Mouse (Mus musculus): ENCODE results near the gene Numbl. TPM values are rescaled to one million over a fixed set of nuclear protein-coding genes. Genes with fewer than 3 reads are reported as not detected.

Numbl gene
- polyA plus RNA-seq (2014; fragmentation: Illumina TruSeq; extraction: RNeasy Lipid Tissue Mini Kit (QIAGEN cat#74804); ENCODE audit: low replicate concordance) = 0.07 TPM

GRCm38 (mm10) chr7:27258205-27258899 is at the start of gene Numbl:
Gene Numbl, plus strand, starts transcription at chr7:27258433.

GRCm38 (mm10) chr7:27228281-27228821 is 29.9 kb upstream of the Numbl start, which contains the start of gene Itpkc:
Gene Itpkc, minus strand, starts transcription at chr7:27228661.

GRCm38 (mm10) chr7:27232781-27233281 is 25.4 kb upstream of the Numbl start, which contains the start of gene Coq8b:
Gene Coq8b, plus strand, starts transcription at chr7:27233023.

Other genes starting within 250 kb of the Numbl start
- gene Cyp2a12, start 229.4 kb upstream of the Numbl start, polyA plus RNA-seq (2014; fragmentation: Illumina TruSeq; extraction: RNeasy Lipid Tissue Mini Kit (QIAGEN cat#74804); ENCODE audit: low replicate concordance) = 1.1 TPM
- not detected for gene Cyp2f2, start 138.5 kb upstream of the Numbl start, polyA plus RNA-seq (2014; fragmentation: Illumina TruSeq; extraction: RNeasy Lipid Tissue Mini Kit (QIAGEN cat#74804); ENCODE audit: low replicate concordance)
- not detected for gene Cyp2t4, start 104.7 kb upstream of the Numbl start, polyA plus RNA-seq (2014; fragmentation: Illumina TruSeq; extraction: RNeasy Lipid Tissue Mini Kit (QIAGEN cat#74804); ENCODE audit: low replicate concordance)
- gene Egln2, start 91.6 kb upstream of the Numbl start, polyA plus RNA-seq (2014; fragmentation: Illumina TruSeq; extraction: RNeasy Lipid Tissue Mini Kit (QIAGEN cat#74804); ENCODE audit: low replicate concordance) = 4.3 TPM
- gene Rab4b, start 79.5 kb upstream of the Numbl start, polyA plus RNA-seq (2014; fragmentation: Illumina TruSeq; extraction: RNeasy Lipid Tissue Mini Kit (QIAGEN cat#74804); ENCODE audit: low replicate concordance) = 2.8 TPM
- not detected for gene Gm21983, start 77.3 kb upstream of the Numbl start, polyA plus RNA-seq (2014; fragmentation: Illumina TruSeq; extraction: RNeasy Lipid Tissue Mini Kit (QIAGEN cat#74804); ENCODE audit: low replicate concordance)
- not detected for gene Mia, start 77.3 kb upstream of the Numbl start, polyA plus RNA-seq (2014; fragmentation: Illumina TruSeq; extraction: RNeasy Lipid Tissue Mini Kit (QIAGEN cat#74804); ENCODE audit: low replicate concordance)
- gene BC024978, start 62.7 kb upstream of the Numbl start, polyA plus RNA-seq (2014; fragmentation: Illumina TruSeq; extraction: RNeasy Lipid Tissue Mini Kit (QIAGEN cat#74804); ENCODE audit: low replicate concordance) = 4.9 TPM
- 2.3 TPM for gene Snrpa, start 62.2 kb upstream of the Numbl start, polyA plus RNA-seq (2014; fragmentation: Illumina TruSeq; extraction: RNeasy Lipid Tissue Mini Kit (QIAGEN cat#74804); ENCODE audit: low replicate concordance)
- 0.45 TPM for gene Itpkc, start 29.8 kb upstream of the Numbl start, polyA plus RNA-seq (2014; fragmentation: Illumina TruSeq; extraction: RNeasy Lipid Tissue Mini Kit (QIAGEN cat#74804); ENCODE audit: low replicate concordance)
- gene Coq8b, start 25.4 kb upstream of the Numbl start, polyA plus RNA-seq (2014; fragmentation: Illumina TruSeq; extraction: RNeasy Lipid Tissue Mini Kit (QIAGEN cat#74804); ENCODE audit: low replicate concordance) = not detected
- not detected for gene Ltbp4, start 79.3 kb downstream of the Numbl start, polyA plus RNA-seq (2014; fragmentation: Illumina TruSeq; extraction: RNeasy Lipid Tissue Mini Kit (QIAGEN cat#74804); ENCODE audit: low replicate concordance)
- not detected for gene Shkbp1, start 97.6 kb downstream of the Numbl start, polyA plus RNA-seq (2014; fragmentation: Illumina TruSeq; extraction: RNeasy Lipid Tissue Mini Kit (QIAGEN cat#74804); ENCODE audit: low replicate concordance)
- gene Gm20479, start 99.0 kb downstream of the Numbl start, polyA plus RNA-seq (2014; fragmentation: Illumina TruSeq; extraction: RNeasy Lipid Tissue Mini Kit (QIAGEN cat#74804); ENCODE audit: low replicate concordance) = not detected
- not detected for gene Sptbn4, start 189.3 kb downstream of the Numbl start, polyA plus RNA-seq (2014; fragmentation: Illumina TruSeq; extraction: RNeasy Lipid Tissue Mini Kit (QIAGEN cat#74804); ENCODE audit: low replicate concordance)
- gene Blvrb, start 189.5 kb downstream of the Numbl start, polyA plus RNA-seq (2014; fragmentation: Illumina TruSeq; extraction: RNeasy Lipid Tissue Mini Kit (QIAGEN cat#74804); ENCODE audit: low replicate concordance) = not detected
- 1.2 TPM for gene Sertad3, start 215.3 kb downstream of the Numbl start, polyA plus RNA-seq (2014; fragmentation: Illumina TruSeq; extraction: RNeasy Lipid Tissue Mini Kit (QIAGEN cat#74804); ENCODE audit: low replicate concordance)
- gene Sertad1, start 228.5 kb downstream of the Numbl start, polyA plus RNA-seq (2014; fragmentation: Illumina TruSeq; extraction: RNeasy Lipid Tissue Mini Kit (QIAGEN cat#74804); ENCODE audit: low replicate concordance) = 0.71 TPM
- not detected for gene Prx, start 240.9 kb downstream of the Numbl start, polyA plus RNA-seq (2014; fragmentation: Illumina TruSeq; extraction: RNeasy Lipid Tissue Mini Kit (QIAGEN cat#74804); ENCODE audit: low replicate concordance)

Measured in small intestine, adult 10 weeks (tissue).